Mouse (Mus musculus) ES-Bruce4 (cell line): Measurements from ENCODE around the gene Gm29797.

ENCODE experiments used
- CTCF ChIP-seq: IDR thresholded peaks from one replicate; pipeline ENCODE4 v1.8.1; 2011; ENCODE audit warnings: low read depth, low read length
- POLR2A ChIP-seq: IDR thresholded peaks from one replicate; pipeline ENCODE4 v1.8.1; 2011; ENCODE audit warnings: low read length; ENCODE audit not compliant: insufficient read depth

GRCm38 (mm10) chr2:181679951-181680715 lies 23.3 kb downstream of the Gm29797 start, which contains the start of gene Tcea2:
- TF ChIP-seq CTCF (no peak), POLR2A (no peak)
